Mouse (Mus musculus) kidney, postnatal 25 days (tissue): Measurements from ENCODE around the gene Pip4p1.
"Not testable (repeated sequence)": the region's sequence is repeated elsewhere in the genome, so short reads cannot be mapped to it uniquely, and the experiment has no call there.

ENCODE experiments used
- DNase-seq, 2 experiments: peaks; one replicate each; pipeline ENCODE4 v3.0.0; 2021; ENCODE audit warnings: mixed read lengths in 2 of 2

The Pip4p1 gene

GRCm38 (mm10) chr14:50938119-50938908 is 7.7 kb upstream of the Pip4p1 start:
- DNase-seq, result no peak

GRCm38 (mm10) chr14:50936649-50937048 is 6.0 kb upstream of the Pip4p1 start:
- DNase-seq, result no peak

- no peak for DNase-seq
These were observed 901 bp upstream of the Pip4p1 start for GRCm38 (mm10) chr14:50931493-50932020.

- peak; percentile 75 to 92 for DNase-seq
These were observed 291 bp downstream of the Pip4p1 start for GRCm38 (mm10) chr14:50930377-50930753.

GRCm38 (mm10) chr14:50929951-50930350 is 705 bp downstream of the Pip4p1 start:
- no peak for DNase-seq

GRCm38 (mm10) chr14:50927366-50927765 is 3.3 kb downstream of the Pip4p1 start:
- no peak for DNase-seq

GRCm38 (mm10) chr14:50925111-50925920 is 5.3 kb downstream of the Pip4p1 start:
- DNase-seq, result no peak

GRCm38 (mm10) chr14:50924281-50925064 is 6.2 kb downstream of the Pip4p1 start, which contains the start of the genes Osgep and Apex1:
Gene Osgep, minus strand, starts transcription at chr14:50924893.
Gene Apex1, plus strand, starts transcription at chr14:50924968.
- DNase-seq, result peak; percentile 98

- not testable (repeated sequence) for DNase-seq
These were observed 7.2 kb downstream of the Pip4p1 start for GRCm38 (mm10) chr14:50923437-50923836.

GRCm38 (mm10) chr14:50911356-50911755 is 19.3 kb downstream of the Pip4p1 start:
- no peak for DNase-seq

- DNase-seq, result no peak
These were observed 22.5 kb downstream of the Pip4p1 start for GRCm38 (mm10) chr14:50908126-50908525.

- not testable (repeated sequence) for DNase-seq
These were observed 25.3 kb downstream of the Pip4p1 start for GRCm38 (mm10) chr14:50905327-50905726.

GRCm38 (mm10) chr14:50904828-50905129 is 25.9 kb downstream of the Pip4p1 start:
- DNase-seq, result no peak

- DNase-seq, result peak; percentile 40 to 63
These were observed 26.5 kb downstream of the Pip4p1 start for GRCm38 (mm10) chr14:50903973-50904827.

GRCm38 (mm10) chr14:50897992-50898391 is 32.7 kb downstream of the Pip4p1 start:
- not testable (repeated sequence) for DNase-seq

GRCm38 (mm10) chr14:50897374-50897765 is 33.3 kb downstream of the Pip4p1 start, which contains the start of gene Klhl33:
Gene Klhl33, minus strand, starts transcription at chr14:50897507.
- DNase-seq, result no peak

- DNase-seq, result no peak
These were observed 33.8 kb downstream of the Pip4p1 start for GRCm38 (mm10) chr14:50896747-50897373.

GRCm38 (mm10) chr14:50895985-50896746 is 34.5 kb downstream of the Pip4p1 start:
- DNase-seq, result peak; percentile 57 to 59

- DNase-seq, result no peak
These were observed 35.2 kb downstream of the Pip4p1 start for GRCm38 (mm10) chr14:50895407-50895806.
